Comparison of ENCODE assay signal across 10 mouse cellular contexts in genomic region chr11:113129975-113130374, GRCm38 (mm10).
"Had no signal": no experiment of that assay in that cellular context is flagged by ENCODE, and none has a peak within 500 bp of the region (broad histone marks: within the 10 kb centered on the region; RNA-seq: fewer than 3 reads in every experiment).

No protein-coding gene starts in this region.

- H3K4me3 ChIP-seq: limb, embryonic 13.5 days; midbrain, embryonic 10.5 days; myocyte; neural tube, embryonic 15.5 days had no signal

- H3K27ac ChIP-seq: limb, embryonic 13.5 days; midbrain, embryonic 10.5 days; neural tube, embryonic 15.5 days had no signal

- H3K36me3 ChIP-seq: neural tube, embryonic 15.5 days had no signal

- H3K9me3 ChIP-seq: limb, embryonic 13.5 days; midbrain, embryonic 10.5 days; neural tube, embryonic 15.5 days had no signal

- H3K9ac ChIP-seq: limb, embryonic 13.5 days; neural tube, embryonic 15.5 days had no signal

- H3K27me3 ChIP-seq: limb, embryonic 13.5 days; neural tube, embryonic 15.5 days had no signal

- H3K4me2 ChIP-seq: limb, embryonic 13.5 days; neural tube, embryonic 15.5 days had no signal

- DNase-seq: kidney, adult 11 months; left cerebral cortex, postnatal 4 days; midbrain, embryonic 14.5 days; right cerebral cortex, adult 18-20 months; thymus, adult 18-20 months; thymus, postnatal 14 days had no signal
